Comparison of ENCODE assay signal across 18 mouse cellular contexts in genomic region chr6:63733740-63734139, GRCm38 (mm10).
DNase-seq lines count a peak whose midpoint lies in the region; ATAC-seq and TF ChIP-seq lines count a peak whose summit lies in the region.
"Had no signal": no experiment of that assay in that cellular context is flagged by ENCODE, and none has a peak within 500 bp of the region (broad histone marks: within the 10 kb centered on the region; RNA-seq: fewer than 3 reads in every experiment).

No protein-coding gene starts in this region.

- 0 out of 2 replicates have a peak, but pooled peaks have one; percentile 41 for ATAC-seq in lung, embryonic 16.5 days (ENCODE audit: low read depth)
- no peak for ATAC-seq in lung, postnatal 0 days
- peak; percentile 72 for ATAC-seq in hindbrain, embryonic 11.5 days (ENCODE audit: low FRiP score)

- TF ChIP-seq EP300 in lung, postnatal 0 days (IDR thresholded peaks at IDR 0.05): no peak

- H3K4me1 ChIP-seq in lung, embryonic 16.5 days (replicated peaks; ENCODE audit: control insufficient read depth, insufficient read depth, low read length): no peaks in the 10 kb centered on the region
- H3K4me1 ChIP-seq in lung, postnatal 0 days (ENCODE audit: insufficient read depth, low read depth, low read length): no peaks in the 10 kb centered on the region
- H3K4me1 ChIP-seq in hindbrain, embryonic 11.5 days (replicated peaks; ENCODE audit: control insufficient read depth, insufficient read depth, low read length): no peaks in the 10 kb centered on the region
- no peaks in the 10 kb centered on the region for H3K4me1 ChIP-seq in thymus, adult 2 months (replicated peaks; ENCODE audit: control insufficient read depth, insufficient read depth, low read length)
- H3K4me1 ChIP-seq: embryonic facial prominence, embryonic 13.5 days; liver, embryonic 15.5 days; megakaryocyte, embryonic 14.5 days had no signal

- DNase-seq in lung, postnatal 0 days (ENCODE audit: low spot score): no peak
- peak; percentile 10 to 29 for DNase-seq in cerebellum, adult 18-20 months
- DNase-seq in hindbrain, embryonic 11.5 days (ENCODE audit: low spot score): peak; percentile 9
- DNase-seq in retina, postnatal 1 day: peak; percentile 76
- no peak for DNase-seq in thymus, postnatal 0 days (ENCODE audit: low spot score)
- DNase-seq in thymus, adult 2 months: no peak
- DNase-seq in thymus, postnatal 10 days (ENCODE audit: low spot score in 2 of 2): no peak
- DNase-seq: heart, adult 18-20 months; kidney, adult 11 months; kidney, postnatal 25 days; layer of hippocampus, adult 9-11 months; lung, postnatal 14 days; thymus, postnatal 4 days had no signal

- WGBS in lung, embryonic 16.5 days: 48% methylated on average over 2 of the region's 2 CpGs
- 49% methylated on average over 2 of the region's 2 CpGs for WGBS in lung, postnatal 0 days
- 39% methylated on average over 2 of the region's 2 CpGs for WGBS in hindbrain, embryonic 11.5 days
- whole genome bisulfite sequencing in thymus, adult 2 months: 69% methylated on average over 2 of the region's 2 CpGs

- no peak overlapping the region for H3K4me2 ChIP-seq in lung, embryonic 16.5 days (ENCODE audit: low read depth, low read length)
- H3K4me2 ChIP-seq in lung, postnatal 0 days (replicated peaks; ENCODE audit: low read depth, low read length): no peak overlapping the region
- no peak overlapping the region for H3K4me2 ChIP-seq in hindbrain, embryonic 11.5 days (replicated peaks; ENCODE audit: low read depth, low read length)
- H3K4me2 ChIP-seq: embryonic facial prominence, embryonic 13.5 days; liver, embryonic 15.5 days had no signal

- no peak for TF ChIP-seq POLR2A in thymus, adult 2 months (IDR thresholded peaks at IDR 0.05; ENCODE audit: control insufficient read depth, extremely low read depth, insufficient read depth, low read length, poor library complexity)

- H3K27me3 ChIP-seq in lung, embryonic 16.5 days (ENCODE audit: control insufficient read depth, insufficient read depth, low read depth, low read length): no peaks in the 10 kb centered on the region
- H3K27me3 ChIP-seq in lung, postnatal 0 days (replicated peaks; ENCODE audit: insufficient read depth, low read length): no peaks in the 10 kb centered on the region
- no peaks in the 10 kb centered on the region for H3K27me3 ChIP-seq in hindbrain, embryonic 11.5 days (ENCODE audit: control insufficient read depth, insufficient read depth, low read length)
- H3K27me3 ChIP-seq in thymus, adult 2 months (ENCODE audit: control insufficient read depth, insufficient read depth, low read length): no peaks in the 10 kb centered on the region
- H3K27me3 ChIP-seq: embryonic facial prominence, embryonic 13.5 days; liver, embryonic 15.5 days; megakaryocyte, embryonic 14.5 days had no signal

- no peaks in the 10 kb centered on the region for H3K36me3 ChIP-seq in lung, embryonic 16.5 days (ENCODE audit: control insufficient read depth, insufficient read depth, low read length)
- H3K36me3 ChIP-seq in lung, postnatal 0 days (ENCODE audit: insufficient read depth, low read length): no peaks in the 10 kb centered on the region
- no peaks in the 10 kb centered on the region for H3K36me3 ChIP-seq in hindbrain, embryonic 11.5 days (ENCODE audit: control insufficient read depth, insufficient read depth, low read length)
- no peaks in the 10 kb centered on the region for H3K36me3 ChIP-seq in thymus, adult 2 months (ENCODE audit: control insufficient read depth, insufficient read depth, low read length)
- H3K36me3 ChIP-seq: embryonic facial prominence, embryonic 13.5 days; liver, embryonic 15.5 days had no signal

- no peaks in the 10 kb centered on the region for H3K9me3 ChIP-seq in lung, embryonic 16.5 days (ENCODE audit: control insufficient read depth, low read length)
- H3K9me3 ChIP-seq in lung, postnatal 0 days (ENCODE audit: low read length): no peaks in the 10 kb centered on the region
- no peaks in the 10 kb centered on the region for H3K9me3 ChIP-seq in hindbrain, embryonic 11.5 days (ENCODE audit: control insufficient read depth, low read length)
- H3K9me3 ChIP-seq: embryonic facial prominence, embryonic 13.5 days; liver, embryonic 15.5 days had no signal

- no peak overlapping the region for H3K4me3 ChIP-seq in lung, embryonic 16.5 days (ENCODE audit: low read length)
- H3K4me3 ChIP-seq in lung, postnatal 0 days (ENCODE audit: low read depth, low read length): no peak overlapping the region
- H3K4me3 ChIP-seq in hindbrain, embryonic 11.5 days (ENCODE audit: low read depth, low read length): no peak overlapping the region
- no peak overlapping the region for H3K4me3 ChIP-seq in thymus, adult 2 months (ENCODE audit: control insufficient read depth, insufficient read depth, low read length)
- H3K4me3 ChIP-seq: embryonic facial prominence, embryonic 13.5 days; liver, embryonic 15.5 days; megakaryocyte, embryonic 14.5 days had no signal

- no peak for TF ChIP-seq CTCF in lung, postnatal 0 days (IDR thresholded peaks at IDR 0.05)
- TF ChIP-seq CTCF in thymus, adult 2 months (IDR thresholded peaks at IDR 0.05; ENCODE audit: borderline replicate concordance, control insufficient read depth, extremely low read depth, insufficient read depth, low read length, poor library complexity): no peak

- H3K9ac ChIP-seq in lung, embryonic 16.5 days (ENCODE audit: low read length): no peak overlapping the region
- no peak overlapping the region for H3K9ac ChIP-seq in lung, postnatal 0 days (replicated peaks; ENCODE audit: low read depth)
- H3K9ac ChIP-seq in hindbrain, embryonic 11.5 days (ENCODE audit: low read depth, low read length): no peak overlapping the region
- H3K9ac ChIP-seq: embryonic facial prominence, embryonic 13.5 days; liver, embryonic 15.5 days had no signal

- H3K27ac ChIP-seq in lung, embryonic 16.5 days (ENCODE audit: low read length): no peak overlapping the region
- no peak overlapping the region for H3K27ac ChIP-seq in lung, postnatal 0 days (ENCODE audit: low read length)
- H3K27ac ChIP-seq in hindbrain, embryonic 11.5 days (ENCODE audit: low read depth, low read length): no peak overlapping the region
- no peak overlapping the region for H3K27ac ChIP-seq in thymus, adult 2 months (ENCODE audit: control insufficient read depth, insufficient read depth, low read length)
- H3K27ac ChIP-seq: embryonic facial prominence, embryonic 13.5 days; liver, embryonic 15.5 days; stomach, postnatal 0 days had no signal

Comparison
In these comparisons a context has a peak if more than half of its experiments do, and no peak if none do; other contexts are left out.
1. DNase-seq: peak in cerebellum, adult 18-20 months (2 of 2), hindbrain, embryonic 11.5 days (single experiment) and retina, postnatal 1 day (single experiment); none in lung, postnatal 0 days (single experiment), thymus, postnatal 0 days (single experiment), thymus, adult 2 months (single experiment) and thymus, postnatal 10 days (0 of 2).